Mouse (Mus musculus): ENCODE data around the gene 2200002D01Rik. TPM values are rescaled to one million over a fixed set of nuclear protein-coding genes. Genes with fewer than 3 reads are reported as not detected.
"Not testable (repeated sequence)": the region's sequence is repeated elsewhere in the genome, so short reads cannot be mapped to it uniquely, and the experiment has no call there.

The 2200002D01Rik gene
- polyA plus RNA-seq, 1 experiment from 2014 or later, result 1.5 TPM

DNA sequence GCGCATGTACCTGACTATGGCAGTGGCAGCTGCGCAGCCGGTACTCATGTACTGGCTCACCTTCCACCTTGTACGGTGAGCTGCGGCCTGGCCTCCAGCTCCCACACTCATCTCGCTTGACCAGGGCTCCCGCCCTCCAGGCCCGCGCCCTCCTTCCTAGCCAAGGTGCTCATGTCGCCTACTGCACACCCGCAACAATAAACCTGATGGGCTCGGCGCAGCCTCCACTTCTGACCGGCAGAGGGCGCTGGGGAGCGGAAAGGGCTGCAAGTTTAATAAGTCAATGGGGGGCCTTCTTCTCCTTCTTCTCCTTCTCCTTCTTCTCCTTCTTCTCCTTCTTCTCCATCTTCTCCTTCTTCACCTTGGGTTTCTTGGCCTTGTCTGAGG lies 959 bp downstream of the 2200002D01Rik start:
- 30% methylated on average over 16 of the region's 16 CpGs for WGBS
- Histone ChIP-seq H3K4me3 (0 out of 2 replicates have a peak overlapping the region, but pooled peaks have one; percentile 6), H3K9ac (no peak overlapping the region), H3K4me1 (peaks cover 7% of the 10 kb centered on the region; the same call in 1 of the 2 replicates), H3K27ac (no peak overlapping the region), H3K27me3 (replicated peaks) (peaks cover 14% of the 10 kb centered on the region), H3K9me3 (no peaks in the 10 kb centered on the region), H3K4me2 (peak overlapping the region; percentile 33), H3K36me3 (replicated peaks) (no peaks in the 10 kb centered on the region)
- peak; percentile 49; the same call in 1 of the 2 replicates for ATAC-seq (replicated peaks)

GRCm38 (mm10) chr7:29246619-29247313 lies 1.5 kb downstream of the 2200002D01Rik start:
- Histone ChIP-seq H3K27me3 (replicated peaks) (peaks cover 14% of the 10 kb centered on the region), H3K4me1 (peaks cover 7% of the 10 kb centered on the region; the same call in 1 of the 2 replicates), H3K27ac (no peak overlapping the region), H3K4me3 (no peak overlapping the region), H3K36me3 (replicated peaks) (no peaks in the 10 kb centered on the region), H3K4me2 (no peak overlapping the region), H3K9me3 (no peaks in the 10 kb centered on the region), H3K9ac (no peak overlapping the region)
- 86% methylated on average over 21 of the region's 21 CpGs for WGBS
- no peak for ATAC-seq (replicated peaks)

DNA sequence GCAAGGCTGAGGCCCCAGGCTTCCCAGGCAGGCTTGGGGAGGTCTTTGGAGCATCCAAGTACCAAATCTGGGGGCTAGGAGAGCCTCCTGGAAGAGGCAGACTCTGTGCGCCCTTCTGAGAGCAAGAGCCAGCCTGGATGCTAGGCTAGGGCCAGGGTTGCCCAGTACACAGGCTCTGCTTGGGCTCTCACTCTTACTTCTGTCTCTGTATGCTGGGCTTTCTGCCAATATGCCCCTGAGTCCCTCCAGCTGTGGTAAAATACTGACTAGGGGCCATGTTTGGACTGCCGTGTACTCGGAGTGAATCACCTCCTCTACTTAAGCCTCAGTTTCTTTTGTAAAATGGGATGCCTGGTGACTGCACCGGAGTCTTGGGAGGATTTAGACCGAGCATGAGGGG lies 2.3 kb downstream of the 2200002D01Rik start:
- no peak overlapping the region for H3K4me2 ChIP-seq
- H3K36me3 ChIP-seq (replicated peaks), result no peaks in the 10 kb centered on the region
- H3K27me3 ChIP-seq (replicated peaks), result peaks cover 14% of the 10 kb centered on the region
- H3K4me1 ChIP-seq, result peaks cover 7% of the 10 kb centered on the region; the same call in 1 of the 2 replicates
- no peak overlapping the region for H3K27ac ChIP-seq
- no peaks in the 10 kb centered on the region for H3K9me3 ChIP-seq
- ATAC-seq (replicated peaks), result no peak
- H3K9ac ChIP-seq, result no peak overlapping the region
- H3K4me3 ChIP-seq, result no peak overlapping the region
- 90% methylated on average over 5 of the region's 5 CpGs for WGBS

DNA sequence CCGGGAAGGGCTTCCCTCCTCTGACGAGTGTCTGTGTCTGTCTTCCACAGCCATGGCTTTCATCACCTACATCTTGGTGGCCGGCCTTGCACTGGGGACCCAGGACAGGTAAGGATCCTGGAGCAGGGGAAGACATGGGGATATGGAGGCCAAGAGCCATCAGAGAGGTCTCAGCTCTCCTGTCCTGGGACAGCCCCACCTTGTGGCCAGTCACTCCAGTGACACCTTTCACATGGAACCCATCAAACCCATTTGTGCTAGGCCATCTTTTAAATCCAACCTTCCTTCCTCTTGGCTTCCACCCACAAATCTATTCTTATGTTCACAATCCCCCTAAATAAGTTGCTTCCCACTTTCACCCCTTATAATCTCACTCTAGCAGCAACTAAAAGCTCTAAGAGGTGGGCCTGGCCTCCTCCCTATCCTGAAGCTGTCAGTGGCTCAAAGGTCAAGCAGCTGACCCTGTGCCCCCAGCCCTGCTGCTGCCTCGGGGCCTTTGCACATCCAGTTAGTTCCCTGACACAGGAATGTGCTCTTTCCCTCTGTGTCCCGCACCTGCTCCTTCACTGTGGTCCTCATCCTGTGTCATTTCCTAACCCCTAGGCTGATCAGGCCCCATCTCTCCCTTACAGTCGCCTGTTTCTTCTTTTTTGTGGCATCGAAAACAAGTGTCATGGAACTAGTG lies 3.4 kb downstream of the 2200002D01Rik start:
- H3K27me3 ChIP-seq (replicated peaks), result peaks cover 14% of the 10 kb centered on the region
- WGBS, result 86% methylated on average over 7 of the region's 7 CpGs
- H3K4me3 ChIP-seq, result no peak overlapping the region
- H3K4me2 ChIP-seq, result no peak overlapping the region
- no peak overlapping the region for H3K27ac ChIP-seq
- H3K4me1 ChIP-seq, result peaks cover 7% of the 10 kb centered on the region; the same call in 1 of the 2 replicates
- no peak overlapping the region for H3K9ac ChIP-seq
- H3K36me3 ChIP-seq (replicated peaks), result no peaks in the 10 kb centered on the region
- no peak for ATAC-seq (replicated peaks)
- no peaks in the 10 kb centered on the region for H3K9me3 ChIP-seq

- Histone ChIP-seq H3K27ac (peak within 1 kb of the TSS; percentile 89), H3K9ac (peak within 1 kb of the TSS; percentile 60)
Measured at GRCm38 (mm10) chr7:29238019-29238967, 10.0 kb downstream of the 2200002D01Rik start, which contains the start of gene Yif1b. Gene Yif1b, plus strand, starts transcription at chr7:29238329.

DNA sequence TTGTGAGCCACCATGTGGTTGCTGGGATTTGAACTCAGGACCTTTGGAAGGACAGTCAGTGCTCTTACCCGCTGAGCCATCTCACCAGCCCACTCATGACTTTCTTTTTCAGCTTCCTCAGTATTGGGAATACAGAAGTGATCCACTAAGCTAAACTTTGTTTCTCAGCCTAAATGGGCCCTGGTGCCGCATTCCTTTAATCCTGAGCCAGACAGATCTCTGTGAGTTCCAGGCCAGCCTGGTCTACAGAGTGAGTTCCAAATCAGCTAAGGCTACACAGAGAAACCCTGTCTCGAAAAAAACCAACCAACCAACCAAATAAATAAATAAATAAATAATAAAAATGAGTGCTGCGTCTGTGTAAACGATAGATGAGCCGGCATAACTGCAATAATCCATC lies 10.7 kb downstream of the 2200002D01Rik start:
- H3K36me3 ChIP-seq (replicated peaks); H3K9me3 ChIP-seq: not testable (repeated sequence)
- Histone ChIP-seq H3K27ac (peak overlapping the region; percentile 89), H3K9ac (peak overlapping the region; percentile 51; the same call in 1 of the 2 replicates), H3K4me2 (peak overlapping the region; percentile 67), H3K4me3 (peak overlapping the region; percentile 69), H3K27me3 (replicated peaks) (peaks cover 14% of the 10 kb centered on the region), H3K4me1 (peaks cover 12% of the 10 kb centered on the region)
- 25% methylated on average over 6 of the region's 6 CpGs for WGBS
- peak; percentile 21 for ATAC-seq (replicated peaks)

More at GRCm38 (mm10) chr7:29238019-29238967, 10.0 kb downstream of the 2200002D01Rik start, which contains the start of gene Yif1b:
- peak within 1 kb of the TSS; percentile 67 for H3K4me2 ChIP-seq
- peak; percentile 98 for ATAC-seq (replicated peaks)
- H3K27me3 ChIP-seq (replicated peaks), result peaks cover 10% of the 10 kb centered on the region
- WGBS, result under 1% methylated on average over 60 of the region's 60 CpGs
- H3K9me3 ChIP-seq, result no peaks in the 10 kb centered on the region
- peaks cover 12% of the 10 kb centered on the region for H3K4me1 ChIP-seq
- peak within 1 kb of the TSS; percentile 69 for H3K4me3 ChIP-seq
- no peaks in the 10 kb centered on the region for H3K36me3 ChIP-seq (replicated peaks)

DNA sequence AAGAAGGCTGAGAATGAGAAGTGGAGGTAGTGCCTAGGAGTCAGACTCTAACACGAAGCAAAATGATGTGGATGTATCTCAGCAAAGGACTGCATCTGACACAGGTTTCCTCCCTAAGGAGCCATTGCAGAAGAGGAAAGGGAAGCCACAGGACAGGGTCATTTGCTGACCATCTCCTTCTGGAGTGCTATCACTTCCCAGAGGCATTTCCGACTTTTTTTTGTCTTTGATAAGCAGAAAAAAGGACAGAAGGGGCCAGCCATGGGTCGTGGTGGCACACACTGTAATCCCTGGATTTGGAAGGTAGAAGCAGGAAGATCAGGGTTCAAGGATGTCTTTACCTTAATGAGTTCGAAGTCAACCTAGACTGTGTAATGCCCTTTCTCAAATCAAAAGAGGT lies 11.7 kb downstream of the 2200002D01Rik start:
- ATAC-seq (replicated peaks), result no peak
- WGBS, result 90% methylated on average over 4 of the region's 4 CpGs
- Histone ChIP-seq H3K9ac (no peak overlapping the region), H3K9me3 (no peaks in the 10 kb centered on the region), H3K27ac (no peak overlapping the region), H3K4me3 (no peak overlapping the region), H3K36me3 (replicated peaks) (no peaks in the 10 kb centered on the region), H3K27me3 (replicated peaks) (peaks cover 24% of the 10 kb centered on the region), H3K4me1 (peaks cover 20% of the 10 kb centered on the region), H3K4me2 (no peak overlapping the region)

DNA sequence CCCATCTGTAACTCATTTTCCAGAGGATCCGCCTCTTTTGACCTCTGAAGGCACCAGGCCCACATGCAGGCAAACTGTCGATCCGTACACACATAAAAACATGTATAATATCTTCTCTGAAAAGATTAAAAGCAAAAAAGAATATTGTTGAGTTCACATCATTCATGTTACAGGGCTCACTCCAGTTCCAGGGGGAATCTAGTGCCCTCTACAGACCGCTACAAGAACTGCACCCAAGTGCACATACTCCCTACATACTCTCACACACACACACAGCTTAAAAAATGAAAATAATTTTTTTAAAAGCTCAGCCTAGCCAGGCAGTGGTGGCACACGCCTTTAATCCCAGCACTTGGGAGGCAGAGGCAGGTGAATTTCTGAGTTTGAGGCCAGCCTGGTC lies 13.6 kb downstream of the 2200002D01Rik start:
- H3K27ac ChIP-seq, result no peak overlapping the region
- H3K36me3 ChIP-seq (replicated peaks), result no peaks in the 10 kb centered on the region
- H3K4me2 ChIP-seq, result no peak overlapping the region
- ATAC-seq (replicated peaks), result no peak
- no peak overlapping the region for H3K9ac ChIP-seq
- no peaks in the 10 kb centered on the region for H3K9me3 ChIP-seq
- H3K27me3 ChIP-seq (replicated peaks), result peaks cover 41% of the 10 kb centered on the region
- H3K4me1 ChIP-seq, result peaks cover 20% of the 10 kb centered on the region
- 82% methylated on average over 5 of the region's 5 CpGs for whole genome bisulfite sequencing
- no peak overlapping the region for H3K4me3 ChIP-seq

- no peaks in the 10 kb centered on the region for H3K36me3 ChIP-seq (replicated peaks)
- no peak overlapping the region for H3K4me3 ChIP-seq
- H3K4me2 ChIP-seq, result no peak overlapping the region
- H3K4me1 ChIP-seq, result peaks cover 11% of the 10 kb centered on the region
- no peak for ATAC-seq (replicated peaks)
- no peak overlapping the region for H3K9ac ChIP-seq
- no peak overlapping the region for H3K27ac ChIP-seq
- 74% methylated on average over 6 of the region's 6 CpGs for WGBS
- H3K9me3 ChIP-seq, result no peaks in the 10 kb centered on the region
- peaks cover 44% of the 10 kb centered on the region for H3K27me3 ChIP-seq (replicated peaks)
Measured at GRCm38 (mm10) chr7:29233745-29234144, 14.5 kb downstream of the 2200002D01Rik start.

GRCm38 (mm10) chr7:29232247-29233013 lies 15.8 kb downstream of the 2200002D01Rik start, which contains the start of gene Kcnk6:
Gene Kcnk6, minus strand, starts transcription at chr7:29232515.
- Histone ChIP-seq H3K4me1 (peaks cover 8% of the 10 kb centered on the region), H3K27me3 (replicated peaks) (peaks cover 44% of the 10 kb centered on the region), H3K4me2 (peak within 1 kb of the TSS; percentile 94), H3K9me3 (no peaks in the 10 kb centered on the region), H3K36me3 (replicated peaks) (no peaks in the 10 kb centered on the region), H3K27ac (no peak within 1 kb of the TSS), H3K9ac (peak within 1 kb of the TSS; percentile 54), H3K4me3 (peak within 1 kb of the TSS; percentile 46)
- WGBS, result 1% methylated on average over 62 of the region's 62 CpGs
- 0 out of 2 replicates have a peak, but pooled peaks have one; percentile 32 for ATAC-seq (replicated peaks)

- peak overlapping the region; percentile 94; the same call in 1 of the 2 replicates for H3K4me2 ChIP-seq
- H3K27ac ChIP-seq, result no peak overlapping the region
- H3K27me3 ChIP-seq (replicated peaks), result peaks cover 44% of the 10 kb centered on the region
- no peaks in the 10 kb centered on the region for H3K36me3 ChIP-seq (replicated peaks)
- no peak for ATAC-seq (replicated peaks)
- peaks cover 8% of the 10 kb centered on the region for H3K4me1 ChIP-seq
- WGBS, result 51% methylated on average over 3 of the region's 3 CpGs
- no peak overlapping the region for H3K9ac ChIP-seq
- H3K4me3 ChIP-seq, result peak overlapping the region; percentile 46; the same call in 1 of the 2 replicates
- H3K9me3 ChIP-seq, result no peaks in the 10 kb centered on the region
Measured at GRCm38 (mm10) chr7:29231517-29231916, 16.7 kb downstream of the 2200002D01Rik start.

All from midbrain, embryonic 15.5 days (tissue).